Comparison of ENCODE assay signal across 14 mouse cellular contexts in the genomic region with DNA sequence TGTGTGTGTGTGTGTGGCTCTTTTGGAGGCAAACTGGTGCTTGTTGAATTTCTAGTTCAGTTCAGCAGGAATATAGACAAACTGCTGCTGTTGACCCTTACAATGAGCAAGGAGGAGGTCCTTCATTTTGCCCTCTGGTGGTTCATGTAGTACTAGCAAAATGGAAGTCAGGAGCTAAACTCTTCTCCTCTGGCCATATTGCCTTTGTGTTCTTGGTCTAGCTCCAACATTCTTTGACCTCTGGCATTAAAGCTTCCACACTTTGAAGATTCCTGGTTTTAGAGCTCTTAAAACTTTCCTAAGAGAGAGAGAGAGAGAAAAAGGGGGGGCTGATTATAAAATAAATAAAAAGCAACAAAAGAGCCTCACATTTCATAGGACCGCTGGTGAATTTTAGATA.
"Had no signal": no experiment of that assay in that cellular context is flagged by ENCODE, and none has a peak within 500 bp of the region (broad histone marks: within the 10 kb centered on the region; RNA-seq: fewer than 3 reads in every experiment).

No protein-coding gene starts in this region.

- H3K4me1 ChIP-seq: intestine, embryonic 15.5 days; limb, embryonic 10.5 days; neural tube, embryonic 12.5 days; stomach, embryonic 15.5 days had no signal

- H3K36me3 ChIP-seq: intestine, embryonic 15.5 days; liver, embryonic 13.5 days; neural tube, embryonic 12.5 days; stomach, embryonic 15.5 days had no signal

- H3K27me3 ChIP-seq: intestine, embryonic 15.5 days; liver, embryonic 13.5 days; neural tube, embryonic 12.5 days; stomach, embryonic 15.5 days had no signal

- H3K9ac ChIP-seq: intestine, embryonic 15.5 days; liver, embryonic 13.5 days; neural tube, embryonic 12.5 days; stomach, embryonic 15.5 days had no signal

- H3K9me3 ChIP-seq: intestine, embryonic 15.5 days; limb, embryonic 10.5 days; liver, embryonic 13.5 days; neural tube, embryonic 12.5 days; stomach, embryonic 15.5 days had no signal

- H3K27ac ChIP-seq: intestine, embryonic 15.5 days; left cerebral cortex, adult 2 months; limb, embryonic 10.5 days; liver, embryonic 13.5 days; neural tube, embryonic 12.5 days; stomach, embryonic 15.5 days had no signal

- H3K4me2 ChIP-seq: intestine, embryonic 15.5 days; liver, embryonic 13.5 days; neural tube, embryonic 12.5 days; stomach, embryonic 15.5 days had no signal

- DNase-seq: kidney, adult 9 months; kidney, postnatal 10 days; kidney, postnatal 4 days; liver, embryonic 13.5 days; lung, adult 2 months; lung, postnatal 14 days; midbrain, embryonic 14.5 days; retina, postnatal 1 day; right cerebral cortex, postnatal 14 days had no signal

- H3K4me3 ChIP-seq: intestine, embryonic 15.5 days; left cerebral cortex, adult 2 months; limb, embryonic 10.5 days; liver, embryonic 13.5 days; neural tube, embryonic 12.5 days; stomach, embryonic 15.5 days had no signal
